Mouse (Mus musculus) MEL (cell line): Measurements from ENCODE around the gene Slc15a2.

Experiments
- GATA1 ChIP-seq: IDR thresholded peaks from 2 replicates; pipeline ENCODE4 v1.6.1; 2011; ENCODE audit warnings: low read depth, low read length, improper control_type of control experiment
- POLR2A ChIP-seq, 2 experiments: IDR thresholded peaks; 2 replicates each; pipeline ENCODE4 v1.6.1; 2011 to 2012; ENCODE audit warnings: low read length in 2 of 2, mild to moderate bottlenecking in 2 of 2, control low read depth in 1 of 2, improper control_type of control experiment in 1 of 2, low read depth in 1 of 2, moderate library complexity in 1 of 2; ENCODE audit not compliant: control insufficient read depth in 1 of 2, insufficient read depth in 1 of 2, poor library complexity in 1 of 2
- POLR2AphosphoS2 ChIP-seq: IDR thresholded peaks from 2 replicates; pipeline ENCODE4 v1.6.1; 2011; ENCODE audit warnings: low read length, improper control_type of control experiment
- UBTF ChIP-seq: IDR thresholded peaks from 2 replicates; pipeline ENCODE4 v1.6.1; 2012; ENCODE audit warnings: low read depth, mild to moderate bottlenecking, inconsistent platforms, low read length, improper control_type of control experiment, moderate library complexity, borderline replicate concordance; ENCODE audit not compliant: insufficient read depth

- TF ChIP-seq UBTF, result no peak
- TF ChIP-seq POLR2AphosphoS2, result no peak
- TF ChIP-seq POLR2A (IDR thresholded peaks at IDR 0.05; ENCODE audit: control insufficient read depth in 1 of 2, insufficient read depth in 1 of 2, low read depth in 1 of 2, low read length in 2 of 2, poor library complexity in 1 of 2), result no peak
- no peak for TF ChIP-seq GATA1
Observed at GRCm38 (mm10) chr16:36798334-36798733, 13.6 kb upstream of the Slc15a2 start.
